Mouse (Mus musculus) C2C12 (cell line): ENCODE data around the gene Acot7.

Source experiments
- CEBPB ChIP-seq: IDR thresholded peaks from one replicate; pipeline ENCODE4 v1.6.1; 2011; ENCODE audit warnings: low read depth, mild to moderate bottlenecking, control low read depth, moderate library complexity
- CTCF ChIP-seq: IDR thresholded peaks from one replicate; pipeline ENCODE4 v1.5.1; 2011; ENCODE audit not compliant: control insufficient read depth, insufficient read depth, insufficient read length
- MAX ChIP-seq: IDR thresholded peaks from one replicate; pipeline ENCODE4 v1.6.1; 2011; ENCODE audit warnings: mild to moderate bottlenecking, control low read depth
- MYOD1 ChIP-seq: IDR thresholded peaks from one replicate; pipeline ENCODE4 v1.6.1; 2011; ENCODE audit warnings: low read depth; ENCODE audit not compliant: control insufficient read depth, insufficient read length
- USF1 ChIP-seq: IDR thresholded peaks from one replicate; pipeline ENCODE4 v1.6.1; 2011; ENCODE audit warnings: low read depth, mild to moderate bottlenecking, control low read depth, moderate library complexity

DNA sequence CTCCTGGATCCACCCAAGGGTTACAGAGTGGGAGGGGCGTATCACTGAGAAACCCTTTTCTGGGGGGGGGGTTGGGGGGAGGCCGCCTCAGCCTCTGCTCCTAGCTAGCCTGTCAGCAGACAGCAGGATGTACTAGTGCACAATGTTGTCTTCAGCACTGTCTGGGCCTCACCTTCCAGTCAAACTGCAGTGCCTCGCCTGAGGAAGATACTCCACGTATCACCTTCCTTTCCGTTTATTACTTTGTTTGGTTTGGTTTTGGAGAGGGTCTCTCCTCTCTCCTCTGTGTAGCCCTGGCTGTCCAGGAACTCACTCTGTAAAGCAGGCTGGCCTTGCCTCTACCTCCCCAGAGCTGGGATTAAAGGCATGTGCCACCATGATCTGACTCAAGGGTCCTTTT, 44.7 kb upstream of the Acot7 start:
- TF ChIP-seq CTCF: no peak
- TF ChIP-seq MYOD1: no peak
- no peak for TF ChIP-seq CEBPB
- TF ChIP-seq USF1: no peak
- TF ChIP-seq MAX: no peak
